Mouse (Mus musculus) myocyte (in vitro differentiated cells): ENCODE measurements around the gene Cfd. TPM values are rescaled to one million over a fixed set of nuclear protein-coding genes. Genes with fewer than 3 reads are reported as not detected.

ENCODE experiments used
- H3K27me3 ChIP-seq: one replicate; pipeline ENCODE4 v1.6.1; 2011; ENCODE audit not compliant: control insufficient read depth, insufficient read depth, insufficient read length
- H3K36me3 ChIP-seq: one replicate; pipeline ENCODE4 v1.6.1; 2011; ENCODE audit not compliant: control insufficient read depth, insufficient read depth
- H3K4me2 ChIP-seq: one replicate; pipeline ENCODE4 v1.6.1; 2011; ENCODE audit warnings: low read depth, control low read depth
- H3K4me3 ChIP-seq: one replicate; pipeline ENCODE4 v1.5.1; 2011; ENCODE audit warnings: mild to moderate bottlenecking, control low read depth, moderate library complexity
- H3K79me2 ChIP-seq: one replicate; pipeline ENCODE4 v1.6.1; 2011; ENCODE audit not compliant: control insufficient read depth, insufficient read depth
- H3ac ChIP-seq: one replicate; pipeline ENCODE4 v1.6.1; 2011; ENCODE audit not compliant: control insufficient read depth, insufficient read length
- CEBPB ChIP-seq: IDR thresholded peaks from 2 replicates; pipeline ENCODE4 v1.6.1; 2011; ENCODE audit warnings: mild to moderate bottlenecking, moderate library complexity; ENCODE audit not compliant: poor library complexity, insufficient read depth, severe bottlenecking
- E2F4 ChIP-seq: IDR thresholded peaks from one replicate; pipeline ENCODE4 v1.6.1; 2011; ENCODE audit warnings: mild to moderate bottlenecking, control low read depth, moderate library complexity; ENCODE audit not compliant: insufficient read depth
- MAX ChIP-seq: IDR thresholded peaks from one replicate; pipeline ENCODE4 v1.6.1; 2011; ENCODE audit warnings: low read depth, mild to moderate bottlenecking, control low read depth
- MYOD1 ChIP-seq, 3 experiments: IDR thresholded peaks; one replicate each; pipeline ENCODE4 v1.6.1; 2011; ENCODE audit warnings: control low read depth in 2 of 3, low read depth in 2 of 3, mild to moderate bottlenecking in 2 of 3, moderate library complexity in 1 of 3; ENCODE audit not compliant: insufficient read length in 2 of 3, control insufficient read depth in 1 of 3
- MYOG ChIP-seq, 3 experiments: IDR thresholded peaks; one replicate each; pipeline ENCODE4 v1.6.1; 2011; ENCODE audit warnings: control low read depth in 2 of 3, low read depth in 2 of 3, mild to moderate bottlenecking in 2 of 3; ENCODE audit not compliant: insufficient read length in 2 of 3, control insufficient read depth in 1 of 3, insufficient read depth in 1 of 3
- POLR2A ChIP-seq: IDR thresholded peaks from one replicate; pipeline ENCODE4 v1.6.1; 2011; ENCODE audit warnings: low read depth, mild to moderate bottlenecking, control low read depth, moderate library complexity; ENCODE audit not compliant: insufficient read length
- POLR2AphosphoS2 ChIP-seq: IDR thresholded peaks from one replicate; pipeline ENCODE4 v1.6.1; 2011; ENCODE audit warnings: low read depth, control low read depth; ENCODE audit not compliant: insufficient read length
- REST ChIP-seq: IDR thresholded peaks from one replicate; pipeline ENCODE4 v1.6.1; 2011; ENCODE audit warnings: mild to moderate bottlenecking, control low read depth, moderate library complexity; ENCODE audit not compliant: insufficient read depth, insufficient read length
- SRF ChIP-seq: IDR thresholded peaks from one replicate; pipeline ENCODE4 v1.6.1; 2011; ENCODE audit warnings: low read depth; ENCODE audit not compliant: control insufficient read depth, insufficient read length
- TCF12 ChIP-seq: IDR thresholded peaks from one replicate; pipeline ENCODE4 v1.6.1; 2011; ENCODE audit warnings: mild to moderate bottlenecking, control low read depth; ENCODE audit not compliant: poor library complexity, insufficient read depth, severe bottlenecking
- TCF3 ChIP-seq: IDR thresholded peaks from one replicate; pipeline ENCODE4 v1.6.1; 2011; ENCODE audit warnings: low read depth, control low read depth; ENCODE audit not compliant: insufficient read length
- USF1 ChIP-seq: IDR thresholded peaks from one replicate; pipeline ENCODE4 v1.6.1; 2011; ENCODE audit warnings: low read depth, mild to moderate bottlenecking, control low read depth, moderate library complexity
- polyA plus RNA-seq: library from polyadenylated mRNA; unstranded; fragments of >200 nt; fragmentation: generic; extraction: Trizol; gene quantifications from one replicate; pipeline ENCODE4 v1.2.1, GENCODE M21; 2012; ENCODE audit warnings: missing spikeins

Gene Cfd
- polyA plus RNA-seq, 1 experiment, result not detected

- Histone ChIP-seq H3K79me2 (peaks cover 16% of the 10 kb centered on the region), H3K27me3 (no peaks in the 10 kb centered on the region), H3K4me2 (peak overlapping the region; percentile 100), H3K36me3 (peaks cover 5% of the 10 kb centered on the region), H3ac (no peak overlapping the region), H3K4me3 (no peak overlapping the region)
- peak in 1 of 3 experiments; percentile 60 for TF ChIP-seq MYOG (IDR thresholded peaks at IDR 0.05; ENCODE audit: control insufficient read depth in 1 of 3, insufficient read depth in 1 of 3, insufficient read length in 2 of 3, low read depth in 2 of 3)
- TF ChIP-seq MYOD1 (IDR thresholded peaks at IDR 0.05; ENCODE audit: control insufficient read depth in 1 of 3, insufficient read length in 2 of 3, low read depth in 2 of 3), result peak in 2 of 3 experiments; percentile 45 to 66
- no peak for TF ChIP-seq REST
Observed at GRCm38 (mm10) chr10:79851653-79852052, 39.0 kb upstream of the Cfd start.

- no peak for TF ChIP-seq TCF12
- no peak for TF ChIP-seq MYOG (IDR thresholded peaks at IDR 0.05; ENCODE audit: control insufficient read depth in 1 of 3, insufficient read depth in 1 of 3, insufficient read length in 2 of 3, low read depth in 2 of 3)
- no peak for TF ChIP-seq POLR2A
- peaks cover 22% of the 10 kb centered on the region for H3K79me2 ChIP-seq
- H3K27me3 ChIP-seq, result no peaks in the 10 kb centered on the region
- H3K4me3 ChIP-seq, result peak overlapping the region; percentile 98
- H3K36me3 ChIP-seq, result peaks cover 7% of the 10 kb centered on the region
- peak overlapping the region; percentile 100 for H3K4me2 ChIP-seq
- H3ac ChIP-seq, result no peak overlapping the region
Observed at GRCm38 (mm10) chr10:79852107-79852789, 38.4 kb upstream of the Cfd start.

GRCm38 (mm10) chr10:79852827-79853226 is 37.8 kb upstream of the Cfd start:
- Histone ChIP-seq H3K36me3 (peaks cover 7% of the 10 kb centered on the region), H3K27me3 (no peaks in the 10 kb centered on the region), H3K4me3 (peak overlapping the region; percentile 98), H3ac (peak overlapping the region; percentile 83), H3K4me2 (peak overlapping the region; percentile 100), H3K79me2 (peaks cover 28% of the 10 kb centered on the region)
- no peak for TF ChIP-seq TCF3

- Histone ChIP-seq H3K27me3 (no peaks in the 10 kb centered on the region), H3ac (peak overlapping the region; percentile 83), H3K36me3 (peaks cover 7% of the 10 kb centered on the region), H3K4me3 (peak overlapping the region; percentile 98), H3K79me2 (peaks cover 34% of the 10 kb centered on the region), H3K4me2 (peak overlapping the region; percentile 100)
- no peak for TF ChIP-seq SRF
- peak; percentile 74 for TF ChIP-seq POLR2AphosphoS2
- TF ChIP-seq MYOG (IDR thresholded peaks at IDR 0.05; ENCODE audit: control insufficient read depth in 1 of 3, insufficient read depth in 1 of 3, insufficient read length in 2 of 3, low read depth in 2 of 3), result peak in 1 of 3 experiments; percentile 5
- peak; percentile 68 for TF ChIP-seq POLR2A
- TF ChIP-seq CEBPB, result no peak
Observed at GRCm38 (mm10) chr10:79853392-79853791, 37.3 kb upstream of the Cfd start.

- Histone ChIP-seq H3K27me3 (no peaks in the 10 kb centered on the region), H3K4me2 (peak within 1 kb of the TSS; percentile 100), H3ac (peak within 1 kb of the TSS; percentile 83), H3K36me3 (peaks cover 8% of the 10 kb centered on the region), H3K79me2 (peaks cover 41% of the 10 kb centered on the region), H3K4me3 (peak within 1 kb of the TSS; percentile 98)
- TF ChIP-seq MYOD1 (IDR thresholded peaks at IDR 0.05; ENCODE audit: control insufficient read depth in 1 of 3, insufficient read length in 2 of 3, low read depth in 2 of 3) (peak in 2 of 3 experiments; percentile 29 to 67), USF1 (peak; percentile 94), REST (peak; percentile 48), POLR2AphosphoS2 (peak; percentile 98), TCF3 (no peak), MYOG (IDR thresholded peaks at IDR 0.05; ENCODE audit: control insufficient read depth in 1 of 3, insufficient read depth in 1 of 3, insufficient read length in 2 of 3, low read depth in 2 of 3) (no peak), TCF12 (no peak), E2F4 (peak; percentile 4), SRF (peak; percentile 32), MAX (peak; percentile 91), POLR2A (peak; percentile 91), CEBPB (peak; percentile 79)
Observed at GRCm38 (mm10) chr10:79853860-79854795, 36.5 kb upstream of the Cfd start, which contains the start of gene Ptbp1. TSS of gene Ptbp1 (plus strand) at chr10:79854427.
